Mouse (Mus musculus): Measurements from ENCODE around the gene Kcnd3. TPM values are rescaled to one million over a fixed set of nuclear protein-coding genes. Genes with fewer than 3 reads are reported as not detected.
A peak's percentile ranks its signal among the peaks of the same experiment; 100 is the strongest.

Gene Kcnd3
- polyA plus RNA-seq, 1 experiment from 2014 or later = 0.10 TPM

DNA sequence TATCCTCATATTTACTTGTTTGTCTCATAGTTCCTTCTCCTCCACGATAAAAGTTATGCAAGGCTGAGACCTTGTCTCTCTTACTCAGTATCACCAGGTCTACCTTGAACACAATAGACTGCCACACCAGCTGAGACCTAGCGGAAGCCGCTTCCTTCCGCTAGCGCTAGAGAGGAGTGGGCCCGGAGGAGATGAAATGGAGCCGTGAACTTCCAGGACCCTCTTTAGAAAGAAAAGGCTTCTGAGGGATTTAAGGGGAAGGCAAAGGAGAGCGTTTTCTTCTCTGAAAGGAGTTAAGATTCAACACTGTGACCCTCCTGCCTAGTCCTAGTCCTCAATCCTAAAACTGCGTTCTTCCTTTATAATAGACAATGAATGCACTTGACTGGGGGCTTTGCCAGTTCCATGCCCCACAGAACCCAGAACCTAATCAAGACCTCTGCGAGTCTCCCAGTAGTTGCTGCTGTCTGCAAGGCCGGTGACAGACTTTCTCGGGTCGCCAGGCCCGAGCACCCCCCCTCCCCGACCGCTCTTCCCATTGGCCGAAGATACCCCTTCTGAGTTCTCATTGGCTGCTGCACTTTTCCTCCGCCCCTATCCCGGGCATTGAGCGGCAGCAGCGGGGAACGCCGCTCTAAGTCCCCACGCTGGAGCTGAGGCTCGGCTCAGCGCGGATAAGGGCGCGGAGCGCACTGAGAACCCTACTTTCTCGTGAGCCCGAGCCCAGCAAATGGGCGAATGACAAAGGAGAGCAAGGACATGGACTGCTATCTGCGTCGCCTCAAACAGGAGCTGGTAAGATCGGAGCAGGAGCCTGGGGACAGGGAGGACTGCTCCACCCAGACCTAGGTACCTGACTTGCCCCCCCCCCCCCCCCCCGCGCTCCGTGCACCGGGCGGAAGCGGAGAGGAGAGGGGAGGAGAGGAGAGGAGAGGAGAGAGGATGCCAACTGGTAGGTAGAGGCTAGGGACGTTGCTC is 252.2 kb downstream of the Kcnd3 start, which contains the start of gene Inka2:
Inka2 (plus strand) TSS at position 569 of the 978 bp plus-strand sequence.
- H3K9me3 ChIP-seq (replicated peaks) = no peaks in the 10 kb centered on the region
- peak within 1 kb of the TSS; percentile 94 for H3K4me2 ChIP-seq
- ATAC-seq (ENCODE audit: low read depth) = peak; percentile 91
- WGBS (ENCODE audit: insufficient replicate concordance) = 7% methylated on average over 39 of the region's 43 CpGs
- H3K36me3 ChIP-seq = no peaks in the 10 kb centered on the region
- DNase-seq = peak; percentile 78
- H3K9ac ChIP-seq = peak within 1 kb of the TSS; percentile 71
- peaks cover 35% of the 10 kb centered on the region for H3K27me3 ChIP-seq
- H3K27ac ChIP-seq = peak within 1 kb of the TSS; percentile 55
- H3K4me1 ChIP-seq (replicated peaks) = peaks cover 71% of the 10 kb centered on the region
- peak within 1 kb of the TSS; percentile 65 for H3K4me3 ChIP-seq (replicated peaks)

DNA sequence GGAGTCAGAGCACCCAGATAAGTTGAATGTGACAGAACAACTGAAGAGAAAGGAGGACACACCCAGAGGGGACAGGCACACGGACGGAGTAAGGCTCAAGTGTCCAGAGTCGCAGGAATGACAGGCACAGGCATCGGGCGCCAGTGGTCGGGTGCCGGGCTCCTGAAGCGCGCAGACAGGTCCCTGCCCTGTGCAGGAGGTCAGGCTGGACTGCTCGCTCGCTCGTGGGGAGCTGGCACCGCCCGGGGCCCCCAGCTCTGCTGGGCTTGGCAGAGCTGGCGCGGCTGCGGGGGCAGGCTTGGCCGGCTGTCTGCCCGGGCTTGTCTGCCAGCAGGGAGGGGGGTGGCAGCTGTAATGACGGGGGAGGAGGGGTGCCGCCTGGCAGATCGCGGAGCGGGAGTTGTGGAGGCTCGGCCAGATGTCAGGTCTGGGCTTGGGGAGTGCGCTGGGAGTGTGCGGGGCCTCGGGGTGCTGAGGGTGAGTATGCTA is 253.0 kb downstream of the Kcnd3 start:
- DNase-seq = no peak
- Histone ChIP-seq H3K36me3 (no peaks in the 10 kb centered on the region), H3K4me3 (replicated peaks) (peak overlapping the region; percentile 65), H3K9ac (peak overlapping the region; percentile 71), H3K4me2 (peak overlapping the region; percentile 94), H3K9me3 (replicated peaks) (no peaks in the 10 kb centered on the region), H3K4me1 (replicated peaks) (peaks cover 63% of the 10 kb centered on the region), H3K27me3 (peaks cover 38% of the 10 kb centered on the region), H3K27ac (no peak overlapping the region)
- WGBS (ENCODE audit: insufficient replicate concordance) = under 1% methylated on average over 28 of the region's 28 CpGs
- ATAC-seq (ENCODE audit: low read depth) = peak; percentile 35

DNA sequence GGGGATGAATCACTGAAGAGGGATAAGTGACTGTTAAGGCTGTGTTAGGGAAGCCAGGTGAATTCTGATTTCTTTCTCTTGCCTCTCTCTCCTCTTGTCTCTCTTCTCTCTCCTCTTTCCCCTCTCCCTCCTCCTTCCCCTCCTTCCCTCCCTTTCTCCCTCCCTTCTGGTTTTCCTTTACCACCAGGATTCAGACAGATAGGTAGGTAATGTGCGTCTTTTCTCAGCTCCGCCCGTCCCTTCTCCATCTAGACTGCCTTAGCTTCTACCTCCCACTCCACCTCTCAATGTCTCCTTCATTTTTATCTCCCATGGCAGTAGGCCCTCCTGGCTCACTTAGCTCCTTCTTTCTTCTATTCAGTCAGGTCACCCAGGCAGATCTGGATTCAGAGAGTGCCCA is 253.4 kb downstream of the Kcnd3 start:
- 35% methylated on average over 3 of the region's 3 CpGs for WGBS (ENCODE audit: insufficient replicate concordance)
- peaks cover 59% of the 10 kb centered on the region for H3K4me1 ChIP-seq (replicated peaks)
- peak overlapping the region; percentile 94 for H3K4me2 ChIP-seq
- ATAC-seq (ENCODE audit: low read depth) (no peak), DNase-seq (no peak)
- H3K27me3 ChIP-seq = peaks cover 43% of the 10 kb centered on the region
- no peaks in the 10 kb centered on the region for H3K9me3 ChIP-seq (replicated peaks)
- H3K4me3 ChIP-seq (replicated peaks) = peak overlapping the region; percentile 65
- no peaks in the 10 kb centered on the region for H3K36me3 ChIP-seq
- peak overlapping the region; percentile 71 for H3K9ac ChIP-seq
- no peak overlapping the region for H3K27ac ChIP-seq

DNA sequence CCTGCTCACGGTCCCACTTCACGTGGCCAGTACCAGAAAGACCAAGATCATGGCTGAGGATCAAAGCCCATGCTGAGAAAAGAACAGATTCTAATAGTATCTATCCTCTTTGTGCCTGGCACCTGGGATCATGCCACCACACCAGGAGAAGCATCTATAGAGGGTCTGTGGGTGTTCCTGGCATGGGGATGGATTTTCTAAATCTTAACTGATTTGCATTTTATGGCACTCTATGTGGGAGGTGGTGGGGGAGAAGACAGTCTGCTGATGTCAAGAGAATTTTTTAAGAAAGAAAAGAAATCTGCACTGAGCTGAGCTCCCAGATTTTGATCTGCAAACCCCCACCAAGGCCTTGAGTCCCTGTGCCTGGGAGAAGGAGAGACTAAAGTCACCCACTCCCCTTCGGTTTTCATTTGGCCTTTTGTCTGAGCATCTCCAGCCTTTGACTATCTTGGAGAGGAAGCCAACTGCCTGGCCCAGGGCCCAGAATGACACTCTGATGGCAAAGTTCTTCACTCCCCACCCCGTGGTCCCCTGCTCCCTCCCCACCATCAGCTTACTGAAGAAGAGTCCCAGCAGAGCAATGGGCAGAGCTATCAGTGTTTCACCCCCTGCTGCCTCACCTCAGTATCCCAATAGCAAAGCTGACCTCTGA is 254.4 kb downstream of the Kcnd3 start:
- no peaks in the 10 kb centered on the region for H3K9me3 ChIP-seq (replicated peaks)
- H3K36me3 ChIP-seq = no peaks in the 10 kb centered on the region
- ATAC-seq (ENCODE audit: low read depth) (no peak), DNase-seq (no peak)
- no peak overlapping the region for H3K4me2 ChIP-seq
- H3K27ac ChIP-seq = no peak overlapping the region
- no peak overlapping the region for H3K9ac ChIP-seq
- peaks cover 50% of the 10 kb centered on the region for H3K4me1 ChIP-seq (replicated peaks)
- WGBS (ENCODE audit: insufficient replicate concordance) = 40% methylated on average over 4 of the region's 4 CpGs
- 0 out of 2 replicates have a peak overlapping the region, but pooled peaks have one; percentile 65 for H3K4me3 ChIP-seq (replicated peaks)
- H3K27me3 ChIP-seq = peaks cover 46% of the 10 kb centered on the region

DNA sequence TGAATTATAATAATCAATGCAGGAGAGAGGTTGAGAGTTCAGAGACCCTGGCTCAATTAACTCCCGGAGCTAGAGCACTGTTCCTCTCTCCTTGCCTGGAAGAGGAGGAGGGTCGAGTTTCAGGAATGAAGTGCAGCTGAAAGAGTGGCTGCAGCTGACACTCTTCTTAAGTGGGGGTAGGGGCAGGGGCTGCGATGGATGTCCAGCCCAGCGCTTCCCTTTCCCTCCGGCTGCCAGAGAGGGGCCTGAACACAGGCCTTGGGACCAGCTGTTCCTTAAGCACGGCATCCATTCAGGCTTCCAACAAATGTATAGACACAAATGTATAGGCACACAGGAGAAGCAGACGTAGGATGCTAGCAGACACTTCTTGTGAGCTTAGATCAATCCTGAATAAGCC is 255.5 kb downstream of the Kcnd3 start:
- peaks cover 46% of the 10 kb centered on the region for H3K27me3 ChIP-seq
- H3K27ac ChIP-seq = no peak overlapping the region
- H3K9me3 ChIP-seq (replicated peaks) = no peaks in the 10 kb centered on the region
- 46% methylated on average over 7 of the region's 7 CpGs for WGBS (ENCODE audit: insufficient replicate concordance)
- peaks cover 39% of the 10 kb centered on the region for H3K4me1 ChIP-seq (replicated peaks)
- DNase-seq = no peak
- ATAC-seq (ENCODE audit: low read depth) = no peak
- no peak overlapping the region for H3K4me2 ChIP-seq
- H3K4me3 ChIP-seq (replicated peaks) = no peak overlapping the region
- no peak overlapping the region for H3K9ac ChIP-seq
- no peaks in the 10 kb centered on the region for H3K36me3 ChIP-seq

DNA sequence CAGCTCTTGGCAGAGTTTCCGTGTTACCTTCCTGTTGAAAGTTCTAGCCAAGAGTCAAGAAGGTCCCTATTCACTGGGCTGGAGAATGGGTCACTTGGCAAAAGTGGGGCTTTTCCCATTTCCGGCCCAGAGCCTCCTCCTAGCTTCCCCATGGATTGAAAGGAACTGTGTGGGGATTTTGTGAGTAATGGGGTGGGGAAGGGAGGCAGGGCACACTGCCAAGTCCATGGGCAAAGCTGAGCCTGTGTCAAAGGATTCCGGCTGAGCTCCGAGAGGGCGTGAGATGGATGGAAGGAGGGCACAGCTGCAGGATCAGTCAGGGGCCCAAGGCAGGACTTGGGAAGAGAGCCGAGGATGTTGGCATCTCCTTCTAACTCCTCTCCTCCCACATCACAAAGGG is 258.1 kb downstream of the Kcnd3 start:
- DNase-seq = no peak
- ATAC-seq (ENCODE audit: low read depth) = no peak
- Histone ChIP-seq H3K4me2 (no peak overlapping the region), H3K36me3 (no peaks in the 10 kb centered on the region), H3K27me3 (peaks cover 49% of the 10 kb centered on the region), H3K27ac (no peak overlapping the region), H3K9me3 (replicated peaks) (no peaks in the 10 kb centered on the region), H3K4me3 (replicated peaks) (no peak overlapping the region), H3K9ac (no peak overlapping the region), H3K4me1 (replicated peaks) (peaks cover 12% of the 10 kb centered on the region)
- 74% methylated on average over 6 of the region's 6 CpGs for whole genome bisulfite sequencing (ENCODE audit: insufficient replicate concordance)

DNA sequence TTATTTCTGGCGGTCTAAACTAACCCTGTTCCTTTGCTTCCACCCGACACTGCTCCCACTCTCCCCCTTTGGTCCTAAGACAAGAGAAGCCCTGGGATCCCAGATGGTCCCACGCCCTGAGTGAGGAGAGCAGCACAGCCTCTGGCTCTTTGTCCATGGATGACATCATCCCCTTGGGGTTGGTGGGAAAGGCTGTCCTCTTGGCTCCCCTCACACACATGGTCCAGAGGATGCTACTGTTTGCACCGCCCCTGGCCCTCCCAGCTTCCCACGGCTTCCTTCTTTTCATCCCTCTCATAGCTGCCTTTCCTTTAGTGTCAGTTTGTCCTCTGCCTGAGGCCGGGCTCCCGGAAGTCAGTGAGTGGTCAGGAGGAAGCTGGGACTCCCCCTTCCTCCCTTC is 259.6 kb downstream of the Kcnd3 start:
- Histone ChIP-seq H3K4me3 (replicated peaks) (no peak overlapping the region), H3K27me3 (peaks cover 36% of the 10 kb centered on the region), H3K27ac (no peak overlapping the region), H3K36me3 (no peaks in the 10 kb centered on the region), H3K9me3 (replicated peaks) (no peaks in the 10 kb centered on the region), H3K4me2 (no peak overlapping the region), H3K4me1 (replicated peaks) (peaks cover 12% of the 10 kb centered on the region; the same call in 1 of the 2 replicates), H3K9ac (no peak overlapping the region)
- DNase-seq (no peak), ATAC-seq (ENCODE audit: low read depth) (no peak)
- WGBS (ENCODE audit: insufficient replicate concordance) = 39% methylated on average over 7 of the region's 7 CpGs

DNA sequence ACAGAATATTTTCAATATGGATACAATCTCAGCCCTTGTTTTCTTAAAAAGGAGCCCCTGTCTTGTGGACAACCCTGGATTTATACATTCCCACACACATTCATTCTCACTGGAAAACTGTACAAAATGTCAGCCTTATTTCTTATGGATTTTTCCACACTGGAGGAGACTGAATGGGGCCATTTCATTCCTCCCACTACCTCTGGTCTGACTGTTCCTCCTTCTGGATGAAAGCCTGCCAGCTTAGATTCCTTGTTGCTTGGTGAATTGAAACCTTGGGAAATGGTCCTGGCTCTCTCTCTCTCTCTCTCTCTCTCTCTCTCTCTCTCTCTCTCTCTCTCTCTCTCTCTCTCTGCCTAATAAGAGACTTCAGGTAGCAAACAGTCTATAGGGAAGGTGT is 260.7 kb downstream of the Kcnd3 start:
- H3K36me3 ChIP-seq = no peaks in the 10 kb centered on the region
- peaks cover 12% of the 10 kb centered on the region; the same call in 1 of the 2 replicates for H3K4me1 ChIP-seq (replicated peaks)
- DNase-seq (no peak), ATAC-seq (ENCODE audit: low read depth) (no peak)
- peaks cover 25% of the 10 kb centered on the region for H3K27me3 ChIP-seq
- H3K9ac ChIP-seq = no peak overlapping the region
- H3K27ac ChIP-seq = no peak overlapping the region
- H3K9me3 ChIP-seq (replicated peaks) = no peaks in the 10 kb centered on the region
- H3K4me2 ChIP-seq = no peak overlapping the region
- H3K4me3 ChIP-seq (replicated peaks) = no peak overlapping the region

DNA sequence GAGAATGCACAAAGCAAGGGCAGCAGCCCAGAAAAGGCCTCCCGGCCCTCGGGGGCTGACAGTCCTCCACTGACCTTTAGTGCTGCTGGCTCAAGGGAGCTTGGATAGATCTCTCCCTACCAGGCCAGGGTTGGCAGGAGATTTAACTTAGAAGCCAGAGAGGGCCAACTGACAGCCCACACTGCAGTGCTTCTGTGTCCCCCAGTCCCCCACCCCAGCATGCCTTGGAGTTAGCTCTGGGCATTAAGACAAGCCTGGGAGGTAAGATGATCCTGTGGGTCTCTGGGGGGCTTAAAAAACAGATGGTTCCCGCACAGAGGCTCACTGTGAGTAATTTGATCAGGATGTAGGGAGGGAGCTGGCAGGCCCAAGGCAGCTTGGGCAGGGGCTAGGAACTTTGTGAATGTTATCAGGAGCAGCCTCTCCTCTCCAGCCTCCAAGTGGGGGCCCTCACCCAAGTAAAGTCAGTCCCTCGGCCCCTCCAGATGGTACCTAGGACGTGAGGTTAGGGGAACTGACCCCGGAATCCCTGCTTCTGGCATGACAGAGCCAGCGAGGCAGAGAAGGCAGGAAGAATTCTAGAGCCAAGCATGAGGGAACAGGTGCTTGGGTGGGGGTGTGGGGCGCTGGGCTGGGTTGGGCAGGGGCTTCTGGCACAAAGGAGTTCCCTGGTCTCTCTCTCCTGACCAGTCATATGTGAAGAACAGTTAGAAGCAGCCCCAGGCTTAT is 262.1 kb downstream of the Kcnd3 start:
- 43% methylated on average over 8 of the region's 8 CpGs for whole genome bisulfite sequencing (ENCODE audit: insufficient replicate concordance)
- Histone ChIP-seq H3K27ac (no peak overlapping the region), H3K9ac (no peak overlapping the region), H3K4me3 (replicated peaks) (no peak overlapping the region), H3K4me1 (replicated peaks) (peaks cover 8% of the 10 kb centered on the region), H3K4me2 (no peak overlapping the region), H3K9me3 (replicated peaks) (no peaks in the 10 kb centered on the region), H3K27me3 (peaks cover 21% of the 10 kb centered on the region), H3K36me3 (no peaks in the 10 kb centered on the region)
- ATAC-seq (ENCODE audit: low read depth) = no peak
- DNase-seq = no peak

DNA sequence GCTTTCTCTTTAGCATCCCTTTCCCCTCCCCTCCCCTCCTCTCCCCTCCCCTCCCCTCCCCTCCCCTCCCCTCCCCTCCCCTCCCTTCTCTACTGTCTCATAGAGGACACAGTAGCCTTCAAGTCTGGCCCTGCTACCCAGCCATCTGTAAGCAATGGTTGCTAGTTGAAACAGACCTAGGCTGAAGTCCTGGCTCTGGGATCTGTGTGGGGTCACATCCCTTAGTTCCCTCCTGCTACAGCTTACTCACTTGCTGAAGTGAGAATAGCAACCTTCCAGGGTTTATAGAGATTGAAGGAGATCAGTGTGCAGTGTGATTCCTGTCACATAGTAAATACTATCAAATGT is 262.7 kb downstream of the Kcnd3 start:
- DNase-seq (no peak), ATAC-seq (ENCODE audit: low read depth) (no peak)
- Histone ChIP-seq H3K4me1 (replicated peaks) (peaks cover 8% of the 10 kb centered on the region), H3K9ac (no peak overlapping the region), H3K27ac (no peak overlapping the region), H3K9me3 (replicated peaks) (no peaks in the 10 kb centered on the region), H3K4me2 (no peak overlapping the region), H3K27me3 (peaks cover 19% of the 10 kb centered on the region), H3K4me3 (replicated peaks) (no peak overlapping the region), H3K36me3 (no peaks in the 10 kb centered on the region)

DNA sequence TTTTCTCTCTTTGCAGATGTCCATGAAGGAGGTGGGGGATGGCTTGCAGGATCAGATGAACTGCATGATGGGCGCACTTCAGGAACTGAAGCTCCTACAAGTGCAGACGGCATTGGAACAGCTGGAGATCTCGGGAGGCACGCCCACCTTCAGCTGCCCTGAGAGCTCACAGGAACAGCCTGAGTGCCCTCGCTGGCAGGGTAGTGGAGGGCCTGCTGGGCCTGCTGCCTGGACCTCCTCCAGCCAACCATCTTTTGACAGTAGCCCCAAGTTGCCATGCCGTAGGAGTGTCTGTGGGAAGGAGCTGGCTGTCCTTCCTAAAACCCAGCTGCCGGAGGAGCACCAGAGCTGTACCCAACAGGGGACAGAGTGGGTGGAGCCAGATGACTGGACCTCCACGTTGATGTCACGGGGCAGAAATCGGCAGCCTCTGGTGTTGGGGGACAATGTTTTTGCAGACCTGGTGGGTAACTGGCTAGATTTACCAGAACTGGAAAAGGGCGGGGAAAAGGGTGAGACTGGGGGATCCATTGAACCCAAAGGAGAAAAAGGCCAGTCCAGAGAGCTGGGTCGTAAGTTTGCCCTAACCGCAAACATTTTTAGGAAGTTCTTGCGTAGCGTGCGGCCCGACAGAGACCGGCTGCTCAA is 264.3 kb downstream of the Kcnd3 start:
- no peak overlapping the region for H3K27ac ChIP-seq
- peaks cover 8% of the 10 kb centered on the region for H3K4me1 ChIP-seq (replicated peaks)
- H3K4me3 ChIP-seq (replicated peaks) = no peak overlapping the region
- 71% methylated on average over 18 of the region's 18 CpGs for WGBS (ENCODE audit: insufficient replicate concordance)
- no peak overlapping the region for H3K9ac ChIP-seq
- H3K36me3 ChIP-seq = no peaks in the 10 kb centered on the region
- ATAC-seq (ENCODE audit: low read depth) (no peak), DNase-seq (no peak)
- no peaks in the 10 kb centered on the region for H3K9me3 ChIP-seq (replicated peaks)
- H3K27me3 ChIP-seq = peaks cover 10% of the 10 kb centered on the region; the same call in 1 of the 2 replicates
- no peak overlapping the region for H3K4me2 ChIP-seq
